8 mouse cellular contexts compared by ENCODE assay signal in genomic region chr9:44916196-44916595, GRCm38 (mm10). TPM values are rescaled to one million over a fixed set of nuclear protein-coding genes. Genes with fewer than 3 reads are reported as not detected.
DNase-seq lines count a peak whose midpoint lies in the region; ATAC-seq and TF ChIP-seq lines count a peak whose summit lies in the region.

No protein-coding gene starts in this region.

- ATAC-seq in frontal cortex, adult (ENCODE audit: low TSS enrichment): no peak

- WGBS in heart, embryonic 10.5 days: 73% methylated on average over 1 of the region's 1 CpGs
- WGBS in small intestine, adult 2 months: 19% methylated on average over 1 of the region's 1 CpGs

- 0 out of 2 replicates have a peak, but pooled peaks cover 6% of the 10 kb centered on the region for H3K4me1 ChIP-seq in heart, embryonic 10.5 days
- H3K4me1 ChIP-seq in small intestine, adult 2 months (ENCODE audit: control insufficient read depth, insufficient read depth, insufficient read length, low read length): peaks cover 5% of the 10 kb centered on the region; the same call in 1 of the 2 replicates

- DNase-seq in heart, postnatal 36 days: peak; percentile 36 to 43
- no peak for DNase-seq in heart, embryonic 10.5 days (ENCODE audit: low spot score)
- peak; percentile 27 for DNase-seq in urinary bladder, postnatal 25 days (ENCODE audit: low spot score)
- DNase-seq in urinary bladder, adult 2 months (ENCODE audit: low spot score): no peak
- peak; percentile 48 for DNase-seq in c-Kit-positive CD71-positive TER-119-positive erythroid progenitor cells, embryonic 14.5 days (ENCODE audit: low spot score)
- DNase-seq in kidney, postnatal 36 days: peak; percentile 36 to 72

- H3K9me3 ChIP-seq in heart, embryonic 10.5 days: no peaks in the 10 kb centered on the region

- TF ChIP-seq CTCF in small intestine, adult 2 months (IDR thresholded peaks at IDR 0.05; ENCODE audit: extremely low read depth, insufficient read length, insufficient replicate concordance, low read depth, low read length): peak; percentile 20; the same call in 1 of the 2 replicates

- no peak overlapping the region for H3K4me3 ChIP-seq in heart, embryonic 10.5 days
- H3K4me3 ChIP-seq in small intestine, adult 2 months (ENCODE audit: low read depth, low read length): no peak overlapping the region

- intact Hi-C loops in heart, postnatal 36 days (cut with DNase I): loop anchor here (2.0 kb wide), 1 partner anchor 35 kb away; the partner anchor contains the start of gene Kmt2a

- no peak overlapping the region for H3K27ac ChIP-seq in heart, embryonic 10.5 days
- H3K27ac ChIP-seq in small intestine, adult 2 months (ENCODE audit: insufficient read depth, low read depth, low read length): no peak overlapping the region

- peaks cover 23% of the 10 kb centered on the region for H3K36me3 ChIP-seq in heart, embryonic 10.5 days
- peaks cover 10% of the 10 kb centered on the region for H3K36me3 ChIP-seq in small intestine, adult 2 months (ENCODE audit: control insufficient read depth, insufficient read depth, low read length)

- no peak for TF ChIP-seq POLR2A in small intestine, adult 2 months (IDR thresholded peaks at IDR 0.05; ENCODE audit: low read depth, low read length)

- H3K27me3 ChIP-seq in heart, embryonic 10.5 days (ENCODE audit: insufficient read depth, poor library complexity, severe bottlenecking): no peaks in the 10 kb centered on the region
- H3K27me3 ChIP-seq in small intestine, adult 2 months (ENCODE audit: control insufficient read depth, insufficient read depth, low read length): no peaks in the 10 kb centered on the region

RNA-seq across cellular contexts. Expression of gene Atp5l, which starts 4.3 kb away (rescaled TPM):
- total RNA-seq in heart, postnatal 36 days (2021): 1,000 to 10,000 TPM; 1,604 to 1,644 TPM
- 722 and 893 TPM in 2 replicates for polyA plus RNA-seq in heart, embryonic 10.5 days (2016; fragmentation: Nextera tagmentation; extraction: Ambion mirVana)
- 679 and 839 TPM in 2 replicates for polyA plus RNA-seq in urinary bladder, adult 2 months (2012; rRNA removed)
- polyA plus RNA-seq in small intestine, adult 2 months (2012; rRNA removed): 72.7 and 102 TPM in 2 replicates

RNA-seq across cellular contexts. Expression of gene Kmt2a, which starts 35.1 kb away (rescaled TPM):
- total RNA-seq in heart, postnatal 36 days (2021): 10 to 100 TPM; 26.1 to 29.7 TPM
- 7.4 and 10.5 TPM in 2 replicates for polyA plus RNA-seq in heart, embryonic 10.5 days (2016; fragmentation: Nextera tagmentation; extraction: Ambion mirVana)
- polyA plus RNA-seq in urinary bladder, adult 2 months (2012; rRNA removed): 11.7 and 16.2 TPM in 2 replicates
- 6.8 and 12.2 TPM in 2 replicates for polyA plus RNA-seq in small intestine, adult 2 months (2012; rRNA removed)

RNA-seq across cellular contexts. Expression of gene Ube4a, which starts 49.2 kb away (rescaled TPM):
- 10 to 100 TPM; 40.7 to 44.8 TPM for total RNA-seq in heart, postnatal 36 days (2021)
- polyA plus RNA-seq in heart, embryonic 10.5 days (2016; fragmentation: Nextera tagmentation; extraction: Ambion mirVana): 17.8 and 20.9 TPM in 2 replicates
- 23.2 and 29.1 TPM in 2 replicates for polyA plus RNA-seq in urinary bladder, adult 2 months (2012; rRNA removed)
- polyA plus RNA-seq in small intestine, adult 2 months (2012; rRNA removed): 4.9 and 7.1 TPM in 2 replicates

Comparison
In these comparisons a context has a peak if more than half of its experiments do, and no peak if none do; other contexts are left out.
1. DNase-seq: peak in heart, postnatal 36 days (2 of 2), urinary bladder, postnatal 25 days (single experiment), c-Kit-positive CD71-positive TER-119-positive erythroid progenitor cells, embryonic 14.5 days (single experiment) and kidney, postnatal 36 days (2 of 2); none in heart, embryonic 10.5 days (single experiment) and urinary bladder, adult 2 months (single experiment).